Mouse (Mus musculus): ENCODE results near the gene Gtf2ird1. TPM values are rescaled to one million over a fixed set of nuclear protein-coding genes. Genes with fewer than 3 reads are reported as not detected.
A peak's percentile ranks its signal among the peaks of the same experiment; 100 is the strongest.

Gene Gtf2ird1
- polyA plus RNA-seq, 1 experiment from 2014 or later: 57.3 TPM

- no peaks in the 10 kb centered on the region for H3K36me3 ChIP-seq (replicated peaks; ENCODE audit: control insufficient read depth, insufficient read depth)
- ATAC-seq (ENCODE audit: low FRiP score): no peak
- WGBS: 79% methylated on average over 7 of the region's 7 CpGs
- no peak overlapping the region for H3K4me2 ChIP-seq (replicated peaks)
- no peak overlapping the region for H3K4me3 ChIP-seq (replicated peaks; ENCODE audit: low read length)
- no peak overlapping the region for H3K9ac ChIP-seq
- H3K9me3 ChIP-seq (ENCODE audit: control insufficient read depth, low read length): no peaks in the 10 kb centered on the region
- 0 out of 2 replicates have a peak, but pooled peaks cover under 1% of the 10 kb centered on the region for H3K4me1 ChIP-seq (replicated peaks; ENCODE audit: control insufficient read depth, insufficient read depth, low read length)
- no peaks in the 10 kb centered on the region for H3K27me3 ChIP-seq (ENCODE audit: control insufficient read depth, insufficient read depth, low read length)
- no peak for DNase-seq (ENCODE audit: low spot score)
- H3K27ac ChIP-seq: no peak overlapping the region
Measured at GRCm38 (mm10) chr5:134321699-134322098, 134.8 kb downstream of the Gtf2ird1 start.

- no peak overlapping the region for H3K9ac ChIP-seq
- peaks cover 12% of the 10 kb centered on the region for H3K4me1 ChIP-seq (replicated peaks; ENCODE audit: control insufficient read depth, insufficient read depth, low read length)
- H3K4me3 ChIP-seq (replicated peaks; ENCODE audit: low read length): no peak overlapping the region
- no peaks in the 10 kb centered on the region for H3K9me3 ChIP-seq (ENCODE audit: control insufficient read depth, low read length)
- ATAC-seq (ENCODE audit: low FRiP score) (no peak), DNase-seq (ENCODE audit: low spot score) (no peak)
- H3K27ac ChIP-seq: no peak overlapping the region
- no peak overlapping the region for H3K4me2 ChIP-seq (replicated peaks)
- H3K27me3 ChIP-seq (ENCODE audit: control insufficient read depth, insufficient read depth, low read length): no peaks in the 10 kb centered on the region
- 90% methylated on average over 6 of the region's 6 CpGs for WGBS
- H3K36me3 ChIP-seq (replicated peaks; ENCODE audit: control insufficient read depth, insufficient read depth): no peaks in the 10 kb centered on the region
Measured at GRCm38 (mm10) chr5:134318903-134319302, 137.6 kb downstream of the Gtf2ird1 start.

GRCm38 (mm10) chr5:134316721-134317120 is 139.8 kb downstream of the Gtf2ird1 start:
- peak overlapping the region; percentile 100 for H3K27ac ChIP-seq
- ATAC-seq (ENCODE audit: low FRiP score): no peak
- H3K4me3 ChIP-seq (replicated peaks; ENCODE audit: low read length): no peak overlapping the region
- H3K4me2 ChIP-seq (replicated peaks): peak overlapping the region; percentile 60; the same call in 1 of the 2 replicates
- 60% methylated on average over 7 of the region's 7 CpGs for WGBS
- no peaks in the 10 kb centered on the region for H3K27me3 ChIP-seq (ENCODE audit: control insufficient read depth, insufficient read depth, low read length)
- no peaks in the 10 kb centered on the region for H3K36me3 ChIP-seq (replicated peaks; ENCODE audit: control insufficient read depth, insufficient read depth)
- H3K9ac ChIP-seq: no peak overlapping the region
- DNase-seq (ENCODE audit: low spot score): peak; percentile 39
- H3K4me1 ChIP-seq (replicated peaks; ENCODE audit: control insufficient read depth, insufficient read depth, low read length): peaks cover 24% of the 10 kb centered on the region
- no peaks in the 10 kb centered on the region for H3K9me3 ChIP-seq (ENCODE audit: control insufficient read depth, low read length)

- H3K4me1 ChIP-seq (replicated peaks; ENCODE audit: control insufficient read depth, insufficient read depth, low read length): peaks cover 31% of the 10 kb centered on the region
- H3K36me3 ChIP-seq (replicated peaks; ENCODE audit: control insufficient read depth, insufficient read depth): peaks cover 8% of the 10 kb centered on the region
- no peak for ATAC-seq (ENCODE audit: low FRiP score)
- DNase-seq (ENCODE audit: low spot score): peak; percentile 63
- peak overlapping the region; percentile 84 for H3K4me3 ChIP-seq (replicated peaks; ENCODE audit: low read length)
- H3K9ac ChIP-seq: peak overlapping the region; percentile 99
- H3K27ac ChIP-seq: peak overlapping the region; percentile 100
- H3K4me2 ChIP-seq (replicated peaks): peak overlapping the region; percentile 60
- H3K27me3 ChIP-seq (ENCODE audit: control insufficient read depth, insufficient read depth, low read length): no peaks in the 10 kb centered on the region
- H3K9me3 ChIP-seq (ENCODE audit: control insufficient read depth, low read length): no peaks in the 10 kb centered on the region
- under 1% methylated on average over 25 of the region's 25 CpGs for WGBS
Measured at GRCm38 (mm10) chr5:134315623-134316350, 140.7 kb downstream of the Gtf2ird1 start.

- H3K4me2 ChIP-seq (replicated peaks): peak within 1 kb of the TSS; percentile 67
- no peaks in the 10 kb centered on the region for H3K9me3 ChIP-seq (ENCODE audit: control insufficient read depth, low read length)
- peaks cover 33% of the 10 kb centered on the region for H3K4me1 ChIP-seq (replicated peaks; ENCODE audit: control insufficient read depth, insufficient read depth, low read length)
- WGBS: under 1% methylated on average over 40 of the region's 40 CpGs
- H3K4me3 ChIP-seq (replicated peaks; ENCODE audit: low read length): peak within 1 kb of the TSS; percentile 84
- no peaks in the 10 kb centered on the region for H3K27me3 ChIP-seq (ENCODE audit: control insufficient read depth, insufficient read depth, low read length)
- H3K9ac ChIP-seq: peak within 1 kb of the TSS; percentile 99
- peaks cover 16% of the 10 kb centered on the region for H3K36me3 ChIP-seq (replicated peaks; ENCODE audit: control insufficient read depth, insufficient read depth)
- DNase-seq (ENCODE audit: low spot score): peak; percentile 96
- ATAC-seq (ENCODE audit: low FRiP score): peak; percentile 93
- peak within 1 kb of the TSS; percentile 100 for H3K27ac ChIP-seq
Measured at GRCm38 (mm10) chr5:134314688-134315622, 141.6 kb downstream of the Gtf2ird1 start, which contains the start of gene Gtf2i. TSS of gene Gtf2i (minus strand) at chr5:134314760.

GRCm38 (mm10) chr5:134314068-134314674 is 142.3 kb downstream of the Gtf2ird1 start:
- Histone ChIP-seq H3K27me3 (ENCODE audit: control insufficient read depth, insufficient read depth, low read length) (no peaks in the 10 kb centered on the region), H3K4me1 (replicated peaks; ENCODE audit: control insufficient read depth, insufficient read depth, low read length) (peaks cover 33% of the 10 kb centered on the region), H3K4me3 (replicated peaks; ENCODE audit: low read length) (peak overlapping the region; percentile 84), H3K27ac (peak overlapping the region; percentile 100), H3K36me3 (replicated peaks; ENCODE audit: control insufficient read depth, insufficient read depth) (peaks cover 24% of the 10 kb centered on the region), H3K4me2 (replicated peaks) (peak overlapping the region; percentile 67), H3K9me3 (ENCODE audit: control insufficient read depth, low read length) (no peaks in the 10 kb centered on the region), H3K9ac (peak overlapping the region; percentile 99)
- DNase-seq (ENCODE audit: low spot score) (no peak), ATAC-seq (ENCODE audit: low FRiP score) (peak; percentile 47)
- WGBS: 2% methylated on average over 33 of the region's 64 CpGs

- Histone ChIP-seq H3K36me3 (replicated peaks; ENCODE audit: control insufficient read depth, insufficient read depth) (peaks cover 27% of the 10 kb centered on the region), H3K27ac (peak overlapping the region; percentile 100), H3K4me2 (replicated peaks) (peak overlapping the region; percentile 67), H3K9me3 (ENCODE audit: control insufficient read depth, low read length) (no peaks in the 10 kb centered on the region), H3K4me1 (replicated peaks; ENCODE audit: control insufficient read depth, insufficient read depth, low read length) (peaks cover 33% of the 10 kb centered on the region), H3K4me3 (replicated peaks; ENCODE audit: low read length) (peak overlapping the region; percentile 84), H3K27me3 (ENCODE audit: control insufficient read depth, insufficient read depth, low read length) (no peaks in the 10 kb centered on the region), H3K9ac (peak overlapping the region; percentile 99)
- under 1% methylated on average over 65 of the region's 68 CpGs for WGBS
- DNase-seq (ENCODE audit: low spot score): peak; percentile 95
- peak; percentile 82 for ATAC-seq (ENCODE audit: low FRiP score)
Measured at GRCm38 (mm10) chr5:134313451-134314067, 143.0 kb downstream of the Gtf2ird1 start.

GRCm38 (mm10) chr5:134312691-134313450 is 143.6 kb downstream of the Gtf2ird1 start:
- Histone ChIP-seq H3K4me2 (replicated peaks) (peak overlapping the region; percentile 67), H3K36me3 (replicated peaks; ENCODE audit: control insufficient read depth, insufficient read depth) (peaks cover 27% of the 10 kb centered on the region), H3K27ac (peak overlapping the region; percentile 100), H3K9ac (peak overlapping the region; percentile 99), H3K9me3 (ENCODE audit: control insufficient read depth, low read length) (no peaks in the 10 kb centered on the region), H3K27me3 (ENCODE audit: control insufficient read depth, insufficient read depth, low read length) (no peaks in the 10 kb centered on the region), H3K4me3 (replicated peaks; ENCODE audit: low read length) (peak overlapping the region; percentile 84), H3K4me1 (replicated peaks; ENCODE audit: control insufficient read depth, insufficient read depth, low read length) (peaks cover 33% of the 10 kb centered on the region)
- ATAC-seq (ENCODE audit: low FRiP score) (no peak), DNase-seq (ENCODE audit: low spot score) (peak; percentile 28)
- 4% methylated on average over 19 of the region's 19 CpGs for WGBS
